Mouse (Mus musculus) forebrain, embryonic 13.5 days (tissue): ENCODE results near the gene Rybp. TPM values are rescaled to one million over a fixed set of nuclear protein-coding genes. Genes with fewer than 3 reads are reported as not detected.

Experiments
- ATAC-seq: fragments of 200-750 bp; cut with Nextera tagmentation; 2 replicates; pipeline ENCODE4 v1.8.0; 2017
- H3K27ac ChIP-seq: fragments of 300-500 bp; sonication (generic); 2 replicates; pipeline ENCODE4 v1.5.1; 2015; ENCODE audit warnings: inconsistent platforms, mild to moderate bottlenecking, moderate library complexity
- H3K27me3 ChIP-seq: fragments of 300-500 bp; sonication (generic); 2 replicates; pipeline ENCODE4 v1.6.1; 2015; ENCODE audit warnings: mild to moderate bottlenecking, inconsistent platforms
- H3K36me3 ChIP-seq: fragments of 300-500 bp; sonication (generic); 2 replicates; pipeline ENCODE4 v1.6.1; 2015; ENCODE audit warnings: mild to moderate bottlenecking, inconsistent platforms; ENCODE audit not compliant: poor library complexity, severe bottlenecking
- H3K4me1 ChIP-seq: fragments of 300-500 bp; sonication (generic); 2 replicates; pipeline ENCODE4 v1.6.1; 2015; ENCODE audit warnings: inconsistent platforms
- H3K4me2 ChIP-seq: fragments of 300-500 bp; sonication (generic); 2 replicates; pipeline ENCODE4 v1.6.1; 2015; ENCODE audit warnings: inconsistent platforms, mild to moderate bottlenecking, moderate library complexity
- H3K4me3 ChIP-seq: fragments of 300-500 bp; sonication (generic); 2 replicates; pipeline ENCODE4 v1.5.1; 2015; ENCODE audit warnings: mild to moderate bottlenecking, inconsistent platforms
- H3K9ac ChIP-seq: fragments of 300-500 bp; sonication (generic); 2 replicates; pipeline ENCODE4 v1.6.1; 2015; ENCODE audit warnings: mild to moderate bottlenecking, inconsistent platforms
- H3K9me3 ChIP-seq: fragments of 300-500 bp; sonication (generic); replicated peaks from 2 replicates; pipeline ENCODE4 v1.6.1; 2016; ENCODE audit warnings: inconsistent platforms
- WGBS: fragments of 180-500 bp; shearing (Covaris S2); methylation state at CpG from one replicate; pipeline ENCODE4 v1.1.7; 2015; 5-methylcytosine and 5-hydroxymethylcytosine counted together
- polyA plus RNA-seq: library from polyadenylated mRNA; unstranded; fragments of >200 nt; fragmentation: Nextera tagmentation; extraction: Ambion mirVana; gene quantifications from 2 replicates; pipeline ENCODE4 v1.2.1, GENCODE M21; 2015

Gene Rybp
- polyA plus RNA-seq, 1 experiment from 2014 or later = 19.1 TPM

- H3K27ac ChIP-seq = no peak overlapping the region
- H3K4me1 ChIP-seq = peaks cover 29% of the 10 kb centered on the region
- H3K4me3 ChIP-seq = no peak overlapping the region
- no peaks in the 10 kb centered on the region for H3K36me3 ChIP-seq
- no peak for ATAC-seq
- WGBS = 75% methylated on average over 6 of the region's 6 CpGs
- no peaks in the 10 kb centered on the region for H3K9me3 ChIP-seq
- H3K9ac ChIP-seq = no peak overlapping the region
- H3K27me3 ChIP-seq = peaks cover 16% of the 10 kb centered on the region
- no peak overlapping the region for H3K4me2 ChIP-seq
Observed at GRCm38 (mm10) chr6:100215809-100216208, 71.5 kb downstream of the Rybp start.

- Histone ChIP-seq H3K4me2 (no peak overlapping the region), H3K27me3 (peaks cover 16% of the 10 kb centered on the region), H3K9ac (no peak overlapping the region), H3K27ac (no peak overlapping the region), H3K9me3 (no peaks in the 10 kb centered on the region), H3K4me3 (no peak overlapping the region), H3K36me3 (no peaks in the 10 kb centered on the region), H3K4me1 (peaks cover 27% of the 10 kb centered on the region)
- WGBS = 55% methylated on average over 13 of the region's 13 CpGs
- ATAC-seq = no peak
Observed at GRCm38 (mm10) chr6:100214132-100214913, 73.0 kb downstream of the Rybp start.

- Histone ChIP-seq H3K9me3 (no peaks in the 10 kb centered on the region), H3K4me3 (no peak overlapping the region), H3K9ac (no peak overlapping the region), H3K27ac (no peak overlapping the region), H3K4me2 (no peak overlapping the region), H3K36me3 (no peaks in the 10 kb centered on the region), H3K4me1 (peaks cover 20% of the 10 kb centered on the region), H3K27me3 (peaks cover 17% of the 10 kb centered on the region)
- no peak for ATAC-seq
- WGBS = 61% methylated on average over 9 of the region's 9 CpGs
Observed at GRCm38 (mm10) chr6:100213596-100213995, 73.7 kb downstream of the Rybp start.

GRCm38 (mm10) chr6:100212820-100213219 lies 74.5 kb downstream of the Rybp start:
- Histone ChIP-seq H3K36me3 (no peaks in the 10 kb centered on the region), H3K4me3 (no peak overlapping the region), H3K4me1 (peaks cover 13% of the 10 kb centered on the region), H3K27ac (no peak overlapping the region; the same call in 1 of the 2 replicates), H3K9me3 (no peaks in the 10 kb centered on the region), H3K27me3 (peaks cover 21% of the 10 kb centered on the region), H3K9ac (no peak overlapping the region), H3K4me2 (no peak overlapping the region)
- WGBS = 3% methylated on average over 7 of the region's 7 CpGs
- ATAC-seq = peak; percentile 20; the same call in 1 of the 2 replicates

- Histone ChIP-seq H3K9me3 (no peaks in the 10 kb centered on the region), H3K4me1 (peaks cover 22% of the 10 kb centered on the region), H3K9ac (no peak overlapping the region), H3K4me3 (no peak overlapping the region), H3K36me3 (no peaks in the 10 kb centered on the region), H3K27ac (no peak overlapping the region), H3K27me3 (peaks cover 21% of the 10 kb centered on the region), H3K4me2 (no peak overlapping the region)
- no peak for ATAC-seq
- WGBS = 82% methylated on average over 3 of the region's 3 CpGs
Observed at GRCm38 (mm10) chr6:100211646-100212045, 75.6 kb downstream of the Rybp start.

- peaks cover 32% of the 10 kb centered on the region for H3K4me1 ChIP-seq
- H3K9me3 ChIP-seq = no peaks in the 10 kb centered on the region
- WGBS = 95% methylated on average over 1 of the region's 1 CpGs
- H3K4me2 ChIP-seq = no peak overlapping the region
- no peaks in the 10 kb centered on the region for H3K36me3 ChIP-seq
- peaks cover 16% of the 10 kb centered on the region; the same call in 1 of the 2 replicates for H3K27me3 ChIP-seq
- no peak for ATAC-seq
- H3K4me3 ChIP-seq = no peak overlapping the region
- no peak overlapping the region for H3K9ac ChIP-seq
- H3K27ac ChIP-seq = no peak overlapping the region
Observed at GRCm38 (mm10) chr6:100210517-100210916, 76.8 kb downstream of the Rybp start.

- H3K4me2 ChIP-seq = peak overlapping the region; percentile 39
- H3K9me3 ChIP-seq = no peaks in the 10 kb centered on the region
- H3K4me1 ChIP-seq = peaks cover 41% of the 10 kb centered on the region
- peaks cover 6% of the 10 kb centered on the region; the same call in 1 of the 2 replicates for H3K27me3 ChIP-seq
- peak; percentile 77 for ATAC-seq
- peak overlapping the region; percentile 53 for H3K27ac ChIP-seq
- H3K4me3 ChIP-seq = no peak overlapping the region
- no peaks in the 10 kb centered on the region for H3K36me3 ChIP-seq
- H3K9ac ChIP-seq = no peak overlapping the region; the same call in 1 of the 2 replicates
- 2% methylated on average over 14 of the region's 14 CpGs for WGBS
Observed at GRCm38 (mm10) chr6:100206741-100207275, 80.5 kb downstream of the Rybp start.

GRCm38 (mm10) chr6:100206261-100206660 lies 81.0 kb downstream of the Rybp start:
- peak; percentile 7; the same call in 1 of the 2 replicates for ATAC-seq
- H3K36me3 ChIP-seq = no peaks in the 10 kb centered on the region
- peaks cover 6% of the 10 kb centered on the region; the same call in 1 of the 2 replicates for H3K27me3 ChIP-seq
- no peak overlapping the region for H3K4me3 ChIP-seq
- H3K9ac ChIP-seq = no peak overlapping the region
- peaks cover 45% of the 10 kb centered on the region for H3K4me1 ChIP-seq
- peak overlapping the region; percentile 39; the same call in 1 of the 2 replicates for H3K4me2 ChIP-seq
- no peak overlapping the region for H3K27ac ChIP-seq
- 76% methylated on average over 1 of the region's 1 CpGs for WGBS
- no peaks in the 10 kb centered on the region for H3K9me3 ChIP-seq

- H3K36me3 ChIP-seq = no peaks in the 10 kb centered on the region
- H3K9ac ChIP-seq = no peak overlapping the region
- H3K4me3 ChIP-seq = no peak overlapping the region
- no peak overlapping the region for H3K4me2 ChIP-seq
- peaks cover 52% of the 10 kb centered on the region for H3K4me1 ChIP-seq
- no peaks in the 10 kb centered on the region for H3K9me3 ChIP-seq
- H3K27me3 ChIP-seq = peaks cover 10% of the 10 kb centered on the region
- no peak overlapping the region for H3K27ac ChIP-seq
- peak; percentile 29; the same call in 1 of the 2 replicates for ATAC-seq
- 26% methylated on average over 7 of the region's 7 CpGs for WGBS
Observed at GRCm38 (mm10) chr6:100204436-100204835, 82.8 kb downstream of the Rybp start.

GRCm38 (mm10) chr6:100203492-100203891 lies 83.8 kb downstream of the Rybp start:
- ATAC-seq = no peak
- H3K4me1 ChIP-seq = peaks cover 52% of the 10 kb centered on the region
- H3K4me3 ChIP-seq = no peak overlapping the region
- H3K9ac ChIP-seq = no peak overlapping the region
- no peak overlapping the region for H3K27ac ChIP-seq
- WGBS = 31% methylated on average over 3 of the region's 3 CpGs
- H3K27me3 ChIP-seq = peaks cover 8% of the 10 kb centered on the region
- H3K9me3 ChIP-seq = no peaks in the 10 kb centered on the region
- no peaks in the 10 kb centered on the region for H3K36me3 ChIP-seq
- H3K4me2 ChIP-seq = no peak overlapping the region

GRCm38 (mm10) chr6:100202091-100202490 lies 85.2 kb downstream of the Rybp start:
- H3K4me3 ChIP-seq = no peak overlapping the region
- no peak overlapping the region for H3K9ac ChIP-seq
- H3K27ac ChIP-seq = no peak overlapping the region
- ATAC-seq = no peak
- H3K27me3 ChIP-seq = peaks cover 5% of the 10 kb centered on the region; the same call in 1 of the 2 replicates
- no peaks in the 10 kb centered on the region for H3K9me3 ChIP-seq
- H3K4me2 ChIP-seq = no peak overlapping the region
- WGBS = 39% methylated on average over 1 of the region's 1 CpGs
- H3K4me1 ChIP-seq = peaks cover 51% of the 10 kb centered on the region
- H3K36me3 ChIP-seq = no peaks in the 10 kb centered on the region

GRCm38 (mm10) chr6:100197102-100197501 lies 90.2 kb downstream of the Rybp start:
- Histone ChIP-seq H3K27ac (no peak overlapping the region), H3K27me3 (peaks cover 9% of the 10 kb centered on the region; the same call in 1 of the 2 replicates), H3K9me3 (no peaks in the 10 kb centered on the region), H3K36me3 (no peaks in the 10 kb centered on the region), H3K9ac (no peak overlapping the region), H3K4me3 (no peak overlapping the region), H3K4me2 (no peak overlapping the region), H3K4me1 (peaks cover 25% of the 10 kb centered on the region)
- no peak for ATAC-seq
- WGBS = 78% methylated on average over 5 of the region's 5 CpGs
